Mouse (Mus musculus) liver, adult 2 months (tissue): ENCODE results near the gene Ncam1. TPM values are rescaled to one million over a fixed set of nuclear protein-coding genes. Genes with fewer than 3 reads are reported as not detected.

Experiments used
- DNase-seq: peaks from one replicate; pipeline ENCODE4 v3.0.0-alpha.2; 2011; ENCODE audit warnings: low read depth, low spot score; ENCODE audit errors: extremely low read depth
- H3K27ac ChIP-seq: fragments of 200-500 bp; replicated peaks from 2 replicates; pipeline ENCODE4 v1.5.1; 2012; ENCODE audit warnings: low read depth, mild to moderate bottlenecking, control low read depth, inconsistent platforms, low read length; ENCODE audit not compliant: insufficient read depth
- H3K27me3 ChIP-seq: fragments of 200-500 bp; 2 replicates; pipeline ENCODE4 v1.6.1; 2012; ENCODE audit warnings: mild to moderate bottlenecking, moderate library complexity, low read length, inconsistent platforms; ENCODE audit not compliant: control insufficient read depth, insufficient read depth
- H3K36me3 ChIP-seq: fragments of 200-500 bp; 2 replicates; pipeline ENCODE4 v1.6.1; 2012; ENCODE audit warnings: low read length, inconsistent platforms; ENCODE audit not compliant: control insufficient read depth, insufficient read depth
- H3K4me1 ChIP-seq: fragments of 200-500 bp; 2 replicates; pipeline ENCODE4 v1.6.1; 2011; ENCODE audit warnings: low read length; ENCODE audit not compliant: control insufficient read depth, insufficient read depth
- H3K4me3 ChIP-seq: fragments of 200-500 bp; 2 replicates; pipeline ENCODE4 v1.5.1; 2011; ENCODE audit warnings: low read depth, mild to moderate bottlenecking, control low read depth, low read length, moderate library complexity; ENCODE audit not compliant: insufficient read depth
- H3K79me2 ChIP-seq: fragments of 200-500 bp; 2 replicates; pipeline ENCODE4 v1.6.1; 2012; ENCODE audit warnings: inconsistent platforms, mild to moderate bottlenecking, low read length, moderate library complexity; ENCODE audit not compliant: control insufficient read depth, insufficient read depth
- H3K9ac ChIP-seq: fragments of 200-500 bp; 2 replicates; pipeline ENCODE4 v1.6.1; 2012; ENCODE audit warnings: low read depth, mild to moderate bottlenecking, control low read depth, inconsistent platforms, low read length
- CTCF ChIP-seq: fragments of 200-500 bp; IDR thresholded peaks from 2 replicates; pipeline ENCODE4 v1.5.1; 2011; ENCODE audit warnings: low read depth, low read length, control low read depth
- POLR2A ChIP-seq: fragments of 200-500 bp; IDR thresholded peaks from 2 replicates; pipeline ENCODE4 v1.6.1; 2011; ENCODE audit warnings: low read length, control low read depth; ENCODE audit not compliant: insufficient read depth; ENCODE audit errors: extremely low read depth
- WGBS: fragments of 180-500 bp; shearing (Covaris S2); methylation state at CpG from one replicate; pipeline ENCODE4 v1.1.7; 2018; 5-methylcytosine and 5-hydroxymethylcytosine counted together
- polyA plus RNA-seq: library from polyadenylated mRNA; depleted of rRNA; stranded (reverse); fragments of >200 nt; gene quantifications from 2 replicates; pipeline ENCODE4 v1.2.3, GENCODE M21; 2012
- total RNA-seq: library from RNA; depleted of rRNA; stranded (reverse); fragments of >200 nt; gene quantifications from 2 replicates; pipeline ENCODE4 v1.2.3, GENCODE M21; 2014

Gene Ncam1
- total and polyA plus RNA-seq, 2 experiments = 0.07 to 0.18 TPM

DNA sequence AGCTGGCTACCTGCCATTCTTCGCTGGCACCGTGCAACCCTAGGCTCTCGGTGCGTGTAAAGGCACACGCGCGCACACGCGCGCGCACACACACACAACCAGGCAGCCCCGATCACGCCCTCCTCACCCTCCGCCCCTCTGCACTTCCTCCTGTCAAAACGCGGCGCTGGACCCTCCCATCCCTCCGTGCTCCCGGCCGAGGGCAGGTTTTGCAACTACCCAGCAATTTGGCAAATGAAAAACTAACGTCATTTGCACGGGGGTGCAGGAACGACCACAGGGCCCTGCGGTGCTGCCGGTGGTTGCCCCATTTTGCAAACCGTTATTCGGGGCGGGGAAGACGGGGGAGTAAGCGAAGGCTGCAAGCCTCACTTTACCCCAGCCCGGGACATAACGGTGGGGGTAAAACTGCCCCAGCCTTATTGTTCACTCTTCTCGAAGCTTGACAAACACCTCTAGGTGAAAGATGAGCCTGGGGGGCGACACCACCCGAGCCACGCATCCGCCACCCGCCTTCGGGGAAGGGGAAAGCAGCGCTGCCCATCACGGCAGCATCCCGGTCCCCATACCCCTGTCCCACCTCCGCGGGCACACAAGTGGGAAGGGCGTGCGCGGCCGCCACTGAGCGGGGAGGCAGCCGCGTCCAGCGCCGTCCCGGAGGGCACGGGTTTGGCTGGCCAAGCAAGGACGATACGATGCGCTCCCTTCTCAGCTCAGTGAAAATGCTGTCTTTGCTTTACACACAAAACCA is 729 bp downstream of the Ncam1 start:
- 2% methylated on average over 58 of the region's 58 CpGs for WGBS
- TF ChIP-seq CTCF (no peak), POLR2A (no peak)
- Histone ChIP-seq H3K4me3 (peak overlapping the region; percentile 29; the same call in 1 of the 2 replicates), H3K4me1 (no peaks in the 10 kb centered on the region), H3K36me3 (no peaks in the 10 kb centered on the region), H3K27ac (no peak overlapping the region), H3K9ac (no peak overlapping the region), H3K27me3 (peaks cover 17% of the 10 kb centered on the region), H3K79me2 (no peaks in the 10 kb centered on the region)
- no peak for DNase-seq

DNA sequence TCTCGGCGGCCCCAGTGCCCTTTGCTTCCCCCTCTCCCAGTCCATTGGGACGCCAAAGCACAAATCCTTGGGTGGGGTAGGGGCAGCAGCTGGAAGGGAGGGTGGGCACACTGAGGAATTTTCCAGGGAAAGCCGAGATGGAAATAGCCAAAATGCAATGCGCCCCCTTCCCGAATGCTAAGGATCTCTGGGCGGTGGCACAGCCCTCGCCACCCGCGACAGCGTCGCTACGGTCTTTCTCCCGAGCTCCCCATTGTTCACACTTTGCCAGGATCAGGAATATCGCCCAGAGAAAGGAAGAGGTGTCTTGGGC is 1.3 kb downstream of the Ncam1 start:
- Histone ChIP-seq H3K4me3 (peak overlapping the region; percentile 29; the same call in 1 of the 2 replicates), H3K27me3 (peaks cover 17% of the 10 kb centered on the region), H3K9ac (no peak overlapping the region), H3K4me1 (no peaks in the 10 kb centered on the region), H3K79me2 (no peaks in the 10 kb centered on the region), H3K27ac (no peak overlapping the region), H3K36me3 (no peaks in the 10 kb centered on the region)
- DNase-seq = no peak
- no peak for TF ChIP-seq POLR2A
- TF ChIP-seq CTCF = no peak
- WGBS = 4% methylated on average over 15 of the region's 15 CpGs

DNA sequence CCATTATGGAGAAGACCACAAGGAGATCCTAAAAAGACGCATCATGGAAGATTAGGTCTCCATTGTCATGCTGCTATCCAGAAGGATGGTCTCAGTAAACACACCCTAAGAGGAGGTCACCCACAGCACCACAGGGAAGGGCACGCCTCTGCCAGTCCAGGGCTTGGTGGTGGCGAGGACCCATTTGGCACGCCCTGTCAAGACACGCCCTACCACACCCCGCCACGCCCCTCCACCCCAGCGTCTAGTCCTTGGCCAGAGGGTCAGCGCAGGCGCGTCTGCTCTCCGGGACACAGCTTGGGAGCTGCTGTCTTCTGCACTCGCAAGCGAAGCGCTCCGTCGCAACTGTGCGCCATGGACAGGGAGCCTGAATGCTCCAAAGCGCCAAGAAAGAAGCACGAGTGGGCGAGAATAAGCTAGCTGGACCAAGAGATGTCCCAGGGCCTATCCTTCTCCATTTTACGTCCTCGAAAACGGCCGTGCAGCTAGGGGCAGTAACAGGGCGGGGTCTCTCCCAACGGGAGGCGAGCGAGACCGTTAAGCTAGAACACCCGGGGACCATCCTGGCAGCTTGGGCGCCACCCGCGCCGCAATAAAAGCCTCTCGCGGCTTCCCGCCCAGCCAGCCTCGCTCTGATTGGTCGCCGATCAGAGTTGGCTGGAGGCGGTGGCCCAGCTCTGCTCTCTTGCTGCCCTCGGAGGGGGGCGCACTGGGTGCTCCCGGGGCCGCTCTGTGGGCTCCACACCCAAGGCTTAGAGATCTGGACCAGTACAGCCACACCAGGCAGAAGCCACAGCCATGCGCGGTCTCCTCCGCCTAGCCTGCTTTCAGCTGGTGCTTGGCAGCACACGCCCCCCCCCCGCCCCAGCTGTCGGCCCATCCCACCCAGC is 1.9 kb downstream of the Ncam1 start:
- no peaks in the 10 kb centered on the region for H3K4me1 ChIP-seq
- DNase-seq = no peak
- WGBS = 3% methylated on average over 51 of the region's 52 CpGs
- no peak for TF ChIP-seq CTCF
- no peak for TF ChIP-seq POLR2A
- no peak overlapping the region for H3K9ac ChIP-seq
- H3K4me3 ChIP-seq = peak overlapping the region; percentile 6; the same call in 1 of the 2 replicates
- H3K27ac ChIP-seq = no peak overlapping the region
- H3K79me2 ChIP-seq = no peaks in the 10 kb centered on the region
- H3K36me3 ChIP-seq = no peaks in the 10 kb centered on the region
- H3K27me3 ChIP-seq = peaks cover 17% of the 10 kb centered on the region

DNA sequence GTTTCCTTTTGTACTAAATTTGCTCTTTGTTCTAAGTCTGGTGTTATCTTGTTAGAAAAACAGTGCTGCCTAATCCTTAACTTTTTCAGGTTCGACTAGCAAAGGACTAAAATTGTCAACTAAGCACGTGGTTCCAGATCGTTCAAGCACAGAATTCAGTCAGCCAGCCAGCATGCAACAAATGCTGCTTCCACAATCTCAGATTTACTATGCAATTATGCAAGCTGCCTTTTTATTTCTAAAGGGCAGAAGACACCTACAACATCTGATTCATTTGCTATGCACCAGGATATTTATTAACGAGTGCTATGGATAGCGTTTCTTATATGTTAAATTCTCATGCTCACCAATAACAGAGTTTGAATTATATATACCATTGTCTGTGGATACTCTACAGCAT is 2.8 kb downstream of the Ncam1 start:
- 51% methylated on average over 5 of the region's 5 CpGs for WGBS
- Histone ChIP-seq H3K27ac (no peak overlapping the region), H3K4me1 (no peaks in the 10 kb centered on the region; the same call in 1 of the 2 replicates), H3K36me3 (no peaks in the 10 kb centered on the region), H3K9ac (no peak overlapping the region), H3K79me2 (no peaks in the 10 kb centered on the region), H3K27me3 (peaks cover 17% of the 10 kb centered on the region), H3K4me3 (no peak overlapping the region)
- TF ChIP-seq CTCF (no peak), POLR2A (no peak)
- no peak for DNase-seq

DNA sequence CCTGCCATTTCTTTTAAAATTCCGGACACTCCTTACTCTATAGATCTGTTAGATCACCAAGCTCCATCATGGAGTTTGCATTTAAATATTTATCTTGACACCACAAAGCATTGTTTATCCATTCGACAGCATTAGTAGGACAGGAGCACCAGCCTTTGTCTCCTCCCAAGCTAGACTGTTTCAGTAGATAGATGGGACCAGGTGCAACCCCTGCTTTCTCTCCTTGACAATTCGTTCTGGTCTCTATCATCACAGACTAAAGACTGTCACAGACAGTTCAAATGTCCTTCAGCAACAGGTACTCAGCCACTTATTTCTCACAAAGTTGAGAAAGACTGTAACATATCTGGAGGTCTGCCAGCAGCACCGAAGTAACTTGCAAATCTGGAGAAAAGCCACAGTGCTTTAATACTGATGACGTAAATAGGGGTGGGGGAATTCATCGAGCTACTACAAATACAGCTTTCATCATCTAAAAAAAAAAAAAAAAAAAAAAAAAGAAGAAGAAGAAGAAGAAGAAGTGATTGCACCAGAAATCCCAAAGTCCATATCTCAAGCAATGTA is 4.7 kb downstream of the Ncam1 start:
- no peak overlapping the region for H3K4me3 ChIP-seq
- no peaks in the 10 kb centered on the region for H3K36me3 ChIP-seq
- no peak for DNase-seq
- H3K27me3 ChIP-seq = peaks cover 17% of the 10 kb centered on the region
- H3K79me2 ChIP-seq = no peaks in the 10 kb centered on the region
- no peak overlapping the region for H3K27ac ChIP-seq
- H3K9ac ChIP-seq = no peak overlapping the region
- TF ChIP-seq CTCF = no peak
- TF ChIP-seq POLR2A = no peak
- no peaks in the 10 kb centered on the region; the same call in 1 of the 2 replicates for H3K4me1 ChIP-seq
- WGBS = 52% methylated on average over 6 of the region's 6 CpGs
